ENCODE assay signal across 10 mouse cellular contexts in the genomic region with DNA sequence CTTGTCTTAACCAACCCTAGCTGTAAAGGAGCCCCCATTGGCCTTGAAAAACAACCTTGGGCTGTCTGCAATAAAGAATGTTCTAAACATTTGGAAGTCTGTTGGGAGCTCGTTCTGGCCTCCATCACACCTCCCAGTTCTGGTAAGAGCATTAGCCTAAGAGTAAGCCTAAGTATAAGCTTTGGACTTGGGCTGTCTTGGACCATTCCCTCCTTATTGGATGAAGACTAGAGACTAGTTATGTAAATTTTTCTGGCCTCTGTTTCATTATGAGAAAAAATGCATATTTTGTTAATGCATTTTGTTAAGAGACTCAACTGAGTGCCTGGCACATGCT.
DNase-seq lines count a peak whose midpoint lies in the region; ATAC-seq and TF ChIP-seq lines count a peak whose summit lies in the region.
"Had no signal": no experiment of that assay in that cellular context is flagged by ENCODE, and none has a peak within 500 bp of the region (broad histone marks: within the 10 kb centered on the region; RNA-seq: fewer than 3 reads in every experiment).

No protein-coding gene starts in this region.

- H3K4me2 ChIP-seq in heart, postnatal 0 days (ENCODE audit: low read depth, low read length), result no peak overlapping the region
- no peak overlapping the region for H3K4me2 ChIP-seq in lung, embryonic 15.5 days
- peak overlapping the region; percentile 30 for H3K4me2 ChIP-seq in embryonic facial prominence, embryonic 13.5 days

- ATAC-seq in heart, postnatal 0 days (ENCODE audit: insufficient read depth, low read depth), result no peak
- peak; percentile 60; the same call in 1 of the 2 replicates for ATAC-seq in lung, embryonic 15.5 days (ENCODE audit: borderline replicate concordance, extremely low read depth, low FRiP score, low TSS enrichment)
- ATAC-seq in embryonic facial prominence, embryonic 13.5 days (ENCODE audit: insufficient number of reproducible peaks, insufficient read depth, low FRiP score, low TSS enrichment, low read depth), result no peak

- TF ChIP-seq EP300 in heart, postnatal 0 days (IDR thresholded peaks at IDR 0.05; ENCODE audit: low read depth), result no peak

- WGBS in heart, postnatal 0 days, result 59% methylated on average over 1 of the region's 1 CpGs
- 34% methylated on average over 1 of the region's 1 CpGs for WGBS in lung, embryonic 15.5 days
- 30% methylated on average over 1 of the region's 1 CpGs for WGBS in embryonic facial prominence, embryonic 13.5 days
- WGBS in limb, embryonic 10.5 days, result 39% methylated on average over 1 of the region's 1 CpGs

- DNase-seq in heart, postnatal 0 days (ENCODE audit: low spot score), result no peak
- DNase-seq in heart, postnatal 25 days (ENCODE audit: low spot score), result no peak
- DNase-seq in lung, postnatal 10 days, result no peak
- DNase-seq in limb, embryonic 10.5 days (ENCODE audit: low spot score), result no peak
- DNase-seq in gastrocnemius, adult 8-10 months (ENCODE audit: low spot score in 2 of 2), result no peak
- DNase-seq in urinary bladder, postnatal 4 days (ENCODE audit: low spot score in 2 of 2), result no peak
- DNase-seq: cerebellum, adult 8-10 months; forebrain, postnatal 0 days had no signal

- H3K27ac ChIP-seq in heart, postnatal 0 days (ENCODE audit: low read depth), result peak overlapping the region; percentile 66
- peak overlapping the region; percentile 87 for H3K27ac ChIP-seq in lung, embryonic 15.5 days
- H3K27ac ChIP-seq in embryonic facial prominence, embryonic 13.5 days, result peak overlapping the region; percentile 83
- peak overlapping the region; percentile 90 for H3K27ac ChIP-seq in limb, embryonic 10.5 days

- peaks cover 8% of the 10 kb centered on the region; the same call in 1 of the 2 replicates for H3K4me1 ChIP-seq in heart, postnatal 0 days (ENCODE audit: control insufficient read depth, insufficient read depth)
- H3K4me1 ChIP-seq in lung, embryonic 15.5 days, result peaks cover 23% of the 10 kb centered on the region
- peaks cover 26% of the 10 kb centered on the region for H3K4me1 ChIP-seq in embryonic facial prominence, embryonic 13.5 days
- peaks cover 40% of the 10 kb centered on the region for H3K4me1 ChIP-seq in limb, embryonic 10.5 days

- H3K9ac ChIP-seq in heart, postnatal 0 days (replicated peaks; ENCODE audit: low read depth, low read length), result no peak overlapping the region
- no peak overlapping the region for H3K9ac ChIP-seq in lung, embryonic 15.5 days
- H3K9ac ChIP-seq in embryonic facial prominence, embryonic 13.5 days, result no peak overlapping the region
- H3K9ac ChIP-seq: forebrain, postnatal 0 days had no signal

- H3K27me3 ChIP-seq in heart, postnatal 0 days (ENCODE audit: control insufficient read depth, insufficient read depth, low read length), result no peaks in the 10 kb centered on the region
- no peaks in the 10 kb centered on the region for H3K27me3 ChIP-seq in lung, embryonic 15.5 days
- no peaks in the 10 kb centered on the region for H3K27me3 ChIP-seq in embryonic facial prominence, embryonic 13.5 days
- H3K27me3 ChIP-seq in limb, embryonic 10.5 days (ENCODE audit: low read depth, poor library complexity, severe bottlenecking), result no peaks in the 10 kb centered on the region

- no peaks in the 10 kb centered on the region for H3K36me3 ChIP-seq in heart, postnatal 0 days (replicated peaks; ENCODE audit: control insufficient read depth, insufficient read depth, low read length)
- no peaks in the 10 kb centered on the region for H3K36me3 ChIP-seq in lung, embryonic 15.5 days
- H3K36me3 ChIP-seq in embryonic facial prominence, embryonic 13.5 days, result no peaks in the 10 kb centered on the region
- H3K36me3 ChIP-seq in limb, embryonic 10.5 days, result no peaks in the 10 kb centered on the region

- H3K4me3 ChIP-seq in heart, postnatal 0 days (ENCODE audit: low read depth, low read length), result no peak overlapping the region
- H3K4me3 ChIP-seq in lung, embryonic 15.5 days, result no peak overlapping the region
- H3K4me3 ChIP-seq in embryonic facial prominence, embryonic 13.5 days, result no peak overlapping the region
- H3K4me3 ChIP-seq in limb, embryonic 10.5 days, result no peak overlapping the region

- TF ChIP-seq CTCF in heart, postnatal 0 days (IDR thresholded peaks at IDR 0.05; ENCODE audit: low read depth), result no peak

- no peaks in the 10 kb centered on the region for H3K9me3 ChIP-seq in heart, postnatal 0 days (replicated peaks; ENCODE audit: control insufficient read depth, low read length)
- H3K9me3 ChIP-seq in lung, embryonic 15.5 days, result no peaks in the 10 kb centered on the region
- H3K9me3 ChIP-seq in embryonic facial prominence, embryonic 13.5 days, result no peaks in the 10 kb centered on the region
- H3K9me3 ChIP-seq in limb, embryonic 10.5 days (replicated peaks), result no peaks in the 10 kb centered on the region

- intact Hi-C loops in heart, postnatal 25 days (cut with DNase I), result no loop called here
